Mouse (Mus musculus) C2C12 (cell line): ENCODE measurements at regions not wholly inside any gene's neighbourhood (a gene's known extent, or its start where the extent isn't known, plus 50 kb on each side); places are given as distances from the start of the nearest gene placed in this dataset.

Experiments
- H3K27me3 ChIP-seq: one replicate; pipeline ENCODE4 v1.6.1; 2011; ENCODE audit not compliant: control insufficient read depth, insufficient read depth, insufficient read length
- H3K36me3 ChIP-seq: one replicate; pipeline ENCODE4 v1.6.1; 2011; ENCODE audit not compliant: control insufficient read depth, insufficient read depth
- H3K4me3 ChIP-seq: one replicate; pipeline ENCODE4 v1.5.1; 2011; ENCODE audit warnings: mild to moderate bottlenecking, control low read depth; ENCODE audit not compliant: poor library complexity, insufficient read depth, severe bottlenecking
- H3K79me2 ChIP-seq: one replicate; pipeline ENCODE4 v1.6.1; 2011; ENCODE audit not compliant: control insufficient read depth, insufficient read depth
- H3K79me3 ChIP-seq: one replicate; pipeline ENCODE4 v1.6.1; 2011; ENCODE audit warnings: low read depth, control low read depth
- H3ac ChIP-seq: one replicate; pipeline ENCODE3; 2011; ENCODE audit warnings: low read depth; ENCODE audit not compliant: control insufficient read depth, insufficient read length
- CEBPB ChIP-seq: IDR thresholded peaks from one replicate; pipeline ENCODE4 v1.6.1; 2011; ENCODE audit warnings: low read depth, mild to moderate bottlenecking, control low read depth, moderate library complexity
- CTCF ChIP-seq: IDR thresholded peaks from one replicate; pipeline ENCODE4 v1.5.1; 2011; ENCODE audit not compliant: control insufficient read depth, insufficient read depth, insufficient read length
- FOSL1 ChIP-seq: IDR thresholded peaks from one replicate; pipeline ENCODE4 v1.8.0; 2011; ENCODE audit warnings: mild to moderate bottlenecking, low read length; ENCODE audit not compliant: poor library complexity, insufficient read depth, severe bottlenecking
- MAX ChIP-seq: IDR thresholded peaks from one replicate; pipeline ENCODE4 v1.6.1; 2011; ENCODE audit warnings: mild to moderate bottlenecking, control low read depth
- MYOD1 ChIP-seq: IDR thresholded peaks from one replicate; pipeline ENCODE4 v1.6.1; 2011; ENCODE audit warnings: low read depth; ENCODE audit not compliant: control insufficient read depth, insufficient read length
- MYOG ChIP-seq: IDR thresholded peaks from one replicate; pipeline ENCODE4 v1.6.1; 2011; ENCODE audit not compliant: control insufficient read depth, insufficient read length; ENCODE audit errors: extremely low read depth
- USF1 ChIP-seq: IDR thresholded peaks from one replicate; pipeline ENCODE4 v1.6.1; 2011; ENCODE audit warnings: low read depth, mild to moderate bottlenecking, control low read depth, moderate library complexity

DNA sequence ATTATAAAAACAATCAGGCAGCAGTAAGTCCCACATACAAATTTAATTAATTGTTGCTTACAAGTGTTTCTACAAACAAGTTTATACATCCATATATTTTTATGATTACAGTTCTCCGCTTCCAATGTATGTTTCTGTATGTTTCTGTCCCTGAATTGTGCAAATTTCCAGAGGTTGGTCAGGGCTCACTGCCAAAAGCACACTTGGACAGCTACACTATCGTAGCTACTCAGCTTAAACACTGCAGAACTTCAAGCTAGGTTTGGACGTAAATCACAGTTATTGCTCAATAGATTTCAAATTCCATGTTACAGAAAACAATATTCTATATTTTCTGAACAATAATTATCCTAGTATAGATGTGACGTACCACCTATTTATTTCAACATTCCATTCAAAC, 646.8 kb upstream of the Cited2 start:
- Histone ChIP-seq H3K4me3 (no peak overlapping the region), H3K27me3 (no peaks in the 10 kb centered on the region), H3K79me2 (no peaks in the 10 kb centered on the region), H3K79me3 (no peaks in the 10 kb centered on the region), H3K36me3 (no peaks in the 10 kb centered on the region), H3ac (no peak overlapping the region)
- no peak for TF ChIP-seq MYOG
- no peak for TF ChIP-seq CTCF
- peak; percentile 51 for TF ChIP-seq CEBPB
- no peak for TF ChIP-seq MAX
- no peak for TF ChIP-seq FOSL1

GRCm38 (mm10) chr10:17077580-17077979, 645.4 kb upstream of the Cited2 start:
- no peak overlapping the region for H3K4me3 ChIP-seq
- H3K79me2 ChIP-seq = no peaks in the 10 kb centered on the region
- H3K36me3 ChIP-seq = no peaks in the 10 kb centered on the region
- H3K27me3 ChIP-seq = no peaks in the 10 kb centered on the region
- no peak overlapping the region for H3ac ChIP-seq
- H3K79me3 ChIP-seq = no peaks in the 10 kb centered on the region
- TF ChIP-seq MYOD1 = no peak
- no peak for TF ChIP-seq MAX

GRCm38 (mm10) chr10:17080818-17081217, 642.2 kb upstream of the Cited2 start:
- Histone ChIP-seq H3K27me3 (no peaks in the 10 kb centered on the region), H3K36me3 (no peaks in the 10 kb centered on the region), H3K79me3 (no peaks in the 10 kb centered on the region), H3K79me2 (no peaks in the 10 kb centered on the region), H3ac (no peak overlapping the region), H3K4me3 (no peak overlapping the region)
- TF ChIP-seq FOSL1 = no peak
- no peak for TF ChIP-seq USF1
- no peak for TF ChIP-seq CEBPB
- TF ChIP-seq MAX = no peak
- TF ChIP-seq CTCF = no peak
- no peak for TF ChIP-seq MYOG
- TF ChIP-seq MYOD1 = no peak

DNA sequence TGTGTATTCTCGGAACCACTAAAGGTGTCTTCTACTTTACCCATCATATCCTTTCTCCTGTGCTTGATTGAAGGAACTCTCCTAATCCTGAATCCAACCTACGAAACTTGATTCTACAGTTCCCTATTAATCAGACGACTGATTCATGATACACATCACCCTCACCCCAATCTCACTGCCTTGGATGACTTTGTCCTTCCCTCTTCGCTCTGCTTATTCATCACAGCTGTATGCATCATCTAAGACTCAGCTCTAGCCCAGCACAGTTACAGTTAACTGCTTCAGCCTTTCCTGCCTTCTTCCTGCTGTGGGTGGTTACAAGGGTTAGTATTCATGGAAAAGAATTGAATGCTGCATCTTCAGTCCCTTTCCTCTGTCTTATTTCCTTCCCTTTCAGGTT, 640.1 kb upstream of the Cited2 start:
- H3K27me3 ChIP-seq = no peaks in the 10 kb centered on the region
- H3ac ChIP-seq = no peak overlapping the region
- no peak overlapping the region for H3K4me3 ChIP-seq
- H3K79me3 ChIP-seq = no peaks in the 10 kb centered on the region
- H3K36me3 ChIP-seq = no peaks in the 10 kb centered on the region
- H3K79me2 ChIP-seq = no peaks in the 10 kb centered on the region
- no peak for TF ChIP-seq MYOG
- TF ChIP-seq MAX = no peak
- no peak for TF ChIP-seq USF1
- no peak for TF ChIP-seq CEBPB
- no peak for TF ChIP-seq FOSL1
- TF ChIP-seq MYOD1 = no peak
- no peak for TF ChIP-seq CTCF

DNA sequence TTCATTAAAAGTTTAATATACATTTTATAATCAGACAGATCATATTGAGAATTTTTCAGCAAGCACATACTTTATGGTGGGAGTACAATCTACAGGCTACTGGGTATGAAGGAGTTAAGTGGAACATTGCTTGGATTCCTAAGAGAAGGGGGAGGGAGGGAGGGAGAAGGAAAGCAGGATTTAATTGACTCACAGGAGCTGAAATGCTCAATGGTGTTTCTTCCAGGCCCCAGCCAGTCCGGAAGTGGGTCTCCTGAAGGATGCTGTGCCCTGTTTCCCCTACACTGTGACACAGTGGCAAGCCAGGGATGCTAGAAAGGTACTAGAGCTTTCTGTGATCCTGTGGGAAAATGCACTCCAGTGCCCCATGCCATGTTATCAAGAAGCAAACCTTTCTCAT, 621.0 kb upstream of the Cited2 start:
- Histone ChIP-seq H3K79me3 (no peaks in the 10 kb centered on the region), H3K79me2 (no peaks in the 10 kb centered on the region), H3K27me3 (no peaks in the 10 kb centered on the region), H3K36me3 (no peaks in the 10 kb centered on the region), H3K4me3 (no peak overlapping the region), H3ac (no peak overlapping the region)
- no peak for TF ChIP-seq USF1
- TF ChIP-seq FOSL1 = no peak
- TF ChIP-seq CTCF = no peak
- TF ChIP-seq CEBPB = no peak
- no peak for TF ChIP-seq MYOD1
- TF ChIP-seq MYOG = no peak
- no peak for TF ChIP-seq MAX

GRCm38 (mm10) chr10:17103416-17103815, 619.6 kb upstream of the Cited2 start:
- no peaks in the 10 kb centered on the region for H3K27me3 ChIP-seq
- no peaks in the 10 kb centered on the region for H3K79me2 ChIP-seq
- no peaks in the 10 kb centered on the region for H3K79me3 ChIP-seq
- no peak overlapping the region for H3ac ChIP-seq
- H3K36me3 ChIP-seq = no peaks in the 10 kb centered on the region
- no peak for TF ChIP-seq MAX
- peak; percentile 5 for TF ChIP-seq USF1
- TF ChIP-seq CTCF = no peak
- TF ChIP-seq FOSL1 = peak; percentile 62
- no peak overlapping the region for H3K4me3 ChIP-seq
